Mouse (Mus musculus) heart, adult 11 months (tissue): ENCODE results near the gene Ubiad1.

Experiments used
- DNase-seq: peaks from one replicate; pipeline ENCODE4 v3.0.0; 2022

Gene Ubiad1

GRCm38 (mm10) chr4:148399437-148400094 is 45.0 kb downstream of the Ubiad1 start:
- no peak for DNase-seq

- DNase-seq, result no peak
Measured at GRCm38 (mm10) chr4:148397531-148398287, 46.9 kb downstream of the Ubiad1 start.

- no peak for DNase-seq
Measured at GRCm38 (mm10) chr4:148397113-148397512, 47.5 kb downstream of the Ubiad1 start.

GRCm38 (mm10) chr4:148395875-148396274 is 48.7 kb downstream of the Ubiad1 start:
- no peak for DNase-seq

- DNase-seq, result no peak
Measured at GRCm38 (mm10) chr4:148395198-148395597, 49.4 kb downstream of the Ubiad1 start.

GRCm38 (mm10) chr4:148391714-148392310 is 52.8 kb downstream of the Ubiad1 start:
- no peak for DNase-seq

GRCm38 (mm10) chr4:148389635-148390034 is 54.9 kb downstream of the Ubiad1 start:
- no peak for DNase-seq

GRCm38 (mm10) chr4:148389047-148389446 is 55.5 kb downstream of the Ubiad1 start:
- no peak for DNase-seq

GRCm38 (mm10) chr4:148385269-148385668 is 59.3 kb downstream of the Ubiad1 start:
- no peak for DNase-seq
